Mouse (Mus musculus) limb, embryonic 10.5 days (tissue): ENCODE measurements around the gene Pax7. TPM values are rescaled to one million over a fixed set of nuclear protein-coding genes. Genes with fewer than 3 reads are reported as not detected.

ENCODE experiments used
- DNase-seq: peaks from one replicate; pipeline ENCODE4 v3.0.0-alpha.2; 2017; ENCODE audit warnings: low spot score
- H3K27ac ChIP-seq: fragments of 300-500 bp; sonication (generic); 2 replicates; pipeline ENCODE4 v1.5.1; 2016; ENCODE audit warnings: mild to moderate bottlenecking
- H3K27me3 ChIP-seq: fragments of 300-500 bp; sonication (generic); 2 replicates; pipeline ENCODE4 v1.6.1; 2016; ENCODE audit warnings: low read depth, mild to moderate bottlenecking; ENCODE audit not compliant: poor library complexity, severe bottlenecking
- H3K36me3 ChIP-seq: fragments of 300-500 bp; sonication (generic); 2 replicates; pipeline ENCODE4 v1.6.1; 2016; ENCODE audit warnings: mild to moderate bottlenecking, moderate library complexity
- H3K4me1 ChIP-seq: fragments of 300-500 bp; sonication (generic); 2 replicates; pipeline ENCODE4 v1.6.1; 2016
- H3K4me3 ChIP-seq: fragments of 300-500 bp; sonication (generic); 2 replicates; pipeline ENCODE4 v1.5.1; 2016; ENCODE audit warnings: mild to moderate bottlenecking, moderate library complexity
- H3K9me3 ChIP-seq: fragments of 300-500 bp; sonication (generic); replicated peaks from 2 replicates; pipeline ENCODE4 v1.6.1; 2016; ENCODE audit warnings: mild to moderate bottlenecking
- WGBS: fragments of 180-500 bp; shearing (Covaris S2); methylation state at CpG from one replicate; pipeline ENCODE4 v1.1.7; 2016; 5-methylcytosine and 5-hydroxymethylcytosine counted together
- polyA plus RNA-seq: library from polyadenylated mRNA; unstranded; fragments of >200 nt; fragmentation: Nextera tagmentation; extraction: Ambion mirVana; gene quantifications from 2 replicates; pipeline ENCODE4 v1.2.1, GENCODE M21; 2016

Pax7 gene
- polyA plus RNA-seq, 1 experiment from 2014 or later: 0.14 TPM

DNA sequence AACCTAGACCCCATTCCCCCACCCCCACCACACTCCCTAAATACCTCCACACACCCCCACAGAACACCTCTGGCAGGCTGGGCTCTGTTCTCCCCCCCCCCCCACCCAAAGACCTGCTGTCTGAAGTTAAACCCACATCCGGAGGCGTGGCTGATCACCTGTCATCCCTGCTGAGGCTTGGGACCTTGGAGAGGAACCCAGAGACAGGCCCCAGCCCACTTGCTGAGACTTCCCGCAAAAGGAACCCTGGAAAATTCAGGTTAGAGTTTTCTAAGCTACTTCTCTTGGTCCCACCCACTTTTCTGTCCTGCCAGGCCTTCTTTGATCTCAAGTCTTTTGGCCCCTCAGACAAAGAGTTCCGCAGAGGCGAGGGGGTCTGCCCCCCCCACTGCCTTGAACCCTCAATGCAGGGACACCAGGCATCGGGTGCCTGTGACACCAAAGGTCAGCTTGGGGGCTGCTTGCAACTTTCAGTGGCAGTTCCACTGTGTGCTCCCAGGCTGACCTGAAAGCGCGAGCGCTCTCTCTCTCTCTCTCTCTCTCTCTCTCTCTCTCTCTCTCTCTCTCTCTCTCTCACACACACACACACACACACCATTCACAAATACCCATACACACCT is 13.8 kb downstream of the Pax7 start:
- Histone ChIP-seq H3K9me3 (no peaks in the 10 kb centered on the region), H3K4me1 (peaks cover 60% of the 10 kb centered on the region), H3K27ac (no peak overlapping the region), H3K36me3 (no peaks in the 10 kb centered on the region), H3K4me3 (no peak overlapping the region), H3K27me3 (peaks cover 99% of the 10 kb centered on the region)
- WGBS: 1% methylated on average over 9 of the region's 9 CpGs
- no peak for DNase-seq

DNA sequence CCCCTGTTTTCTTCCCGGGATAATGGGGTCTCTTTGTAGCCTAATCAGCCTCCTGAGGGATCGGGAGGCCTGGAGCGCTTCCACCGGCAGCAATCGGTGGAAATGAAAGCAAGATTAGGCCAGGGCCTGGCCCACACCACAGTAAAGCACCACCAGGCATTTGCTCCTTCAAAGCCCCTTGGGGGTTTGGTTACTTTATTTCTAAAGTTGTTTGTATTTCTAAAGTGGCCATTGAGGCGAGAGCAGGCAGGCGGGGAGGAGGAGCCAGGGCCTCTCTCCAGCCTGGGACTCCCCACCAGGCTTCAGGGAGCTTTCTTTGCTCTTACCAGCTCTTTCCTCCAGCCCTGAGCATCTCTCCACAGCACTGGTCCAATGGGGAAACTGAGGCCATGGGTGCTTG is 15.2 kb downstream of the Pax7 start:
- no peaks in the 10 kb centered on the region for H3K36me3 ChIP-seq
- peaks cover 99% of the 10 kb centered on the region for H3K27me3 ChIP-seq
- no peaks in the 10 kb centered on the region for H3K9me3 ChIP-seq
- no peak overlapping the region for H3K4me3 ChIP-seq
- peak; percentile 38 for DNase-seq
- peaks cover 54% of the 10 kb centered on the region for H3K4me1 ChIP-seq
- 3% methylated on average over 7 of the region's 7 CpGs for WGBS
- H3K27ac ChIP-seq: no peak overlapping the region

DNA sequence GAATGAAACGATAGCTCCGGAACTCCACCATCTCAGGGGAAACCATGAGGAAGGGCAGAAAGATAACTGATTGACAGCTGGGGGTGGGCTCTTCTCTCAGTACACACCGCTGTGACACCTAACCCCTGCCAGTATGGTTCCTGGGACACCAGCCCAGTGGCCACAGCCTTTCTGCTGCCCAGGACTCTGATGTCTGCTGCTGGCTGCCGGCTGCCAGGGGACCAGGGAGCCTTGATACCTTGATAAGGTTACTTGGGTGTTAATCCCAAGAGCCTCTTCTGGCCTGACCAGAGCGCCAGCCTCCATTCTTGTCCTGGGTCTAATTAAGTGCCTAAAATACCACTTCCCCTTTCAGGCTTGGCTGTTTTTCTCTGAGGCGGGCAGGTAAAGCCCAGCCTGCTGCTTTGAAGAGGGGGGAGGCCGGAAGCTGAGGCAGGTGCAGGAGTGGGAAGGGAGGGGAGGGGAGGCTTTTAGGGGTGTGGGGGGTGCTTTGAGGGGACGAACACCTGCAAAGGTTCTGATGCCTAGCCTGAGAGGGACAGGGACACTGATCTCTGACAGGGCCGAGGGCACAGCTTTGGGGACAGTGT is 19.9 kb downstream of the Pax7 start:
- Histone ChIP-seq H3K9me3 (no peaks in the 10 kb centered on the region), H3K4me3 (no peak overlapping the region), H3K27me3 (peaks cover 99% of the 10 kb centered on the region), H3K27ac (no peak overlapping the region), H3K36me3 (no peaks in the 10 kb centered on the region), H3K4me1 (peaks cover 53% of the 10 kb centered on the region)
- DNase-seq: no peak
- WGBS: 12% methylated on average over 9 of the region's 9 CpGs

DNA sequence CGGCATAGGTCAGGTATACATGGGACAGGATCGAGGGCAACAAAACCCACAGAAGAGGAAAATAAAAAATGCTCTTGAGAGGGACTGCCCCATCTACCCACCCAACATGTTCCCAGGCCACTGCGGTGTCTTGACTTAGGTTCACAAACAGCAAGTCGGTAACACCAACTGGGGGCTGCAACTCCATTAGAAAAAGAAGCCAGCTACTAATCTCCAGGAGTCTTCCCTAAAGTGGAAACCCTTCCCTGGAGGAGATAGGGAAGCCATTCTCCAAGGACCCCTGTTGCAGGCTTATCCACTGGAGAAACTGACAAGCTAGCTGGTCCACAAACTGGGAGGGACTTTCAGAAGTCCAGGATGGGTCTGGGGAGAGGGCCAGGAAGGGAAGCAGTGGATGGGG is 21.4 kb downstream of the Pax7 start:
- DNase-seq: no peak
- no peak overlapping the region for H3K4me3 ChIP-seq
- peaks cover 99% of the 10 kb centered on the region for H3K27me3 ChIP-seq
- WGBS: 60% methylated on average over 4 of the region's 4 CpGs
- no peaks in the 10 kb centered on the region for H3K36me3 ChIP-seq
- H3K9me3 ChIP-seq: no peaks in the 10 kb centered on the region
- peaks cover 49% of the 10 kb centered on the region for H3K4me1 ChIP-seq
- H3K27ac ChIP-seq: no peak overlapping the region

DNA sequence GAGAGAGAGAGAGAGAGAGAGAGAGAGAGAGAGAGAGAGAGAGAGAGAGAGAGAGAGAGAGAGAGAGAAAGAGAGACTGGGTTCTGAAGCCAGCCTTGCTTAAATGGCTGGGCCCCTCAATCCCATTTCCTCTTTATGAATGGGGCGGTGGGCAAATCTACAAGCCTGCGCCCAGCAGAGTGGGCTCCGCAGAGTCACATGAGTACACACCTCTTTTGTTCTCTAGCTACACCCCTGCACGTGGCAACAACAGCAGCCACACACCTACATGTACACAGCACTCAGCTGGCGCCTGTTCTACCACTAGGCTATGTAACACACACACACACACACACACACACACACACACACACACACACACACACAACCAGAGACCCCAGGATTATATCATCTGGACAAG is 21.9 kb downstream of the Pax7 start:
- H3K9me3 ChIP-seq: no peaks in the 10 kb centered on the region
- 43% methylated on average over 5 of the region's 5 CpGs for WGBS
- H3K4me1 ChIP-seq: peaks cover 51% of the 10 kb centered on the region
- H3K27me3 ChIP-seq: peaks cover 99% of the 10 kb centered on the region
- no peak overlapping the region for H3K4me3 ChIP-seq
- no peaks in the 10 kb centered on the region for H3K36me3 ChIP-seq
- DNase-seq: no peak
- H3K27ac ChIP-seq: peak overlapping the region; percentile 67; the same call in 1 of the 2 replicates

DNA sequence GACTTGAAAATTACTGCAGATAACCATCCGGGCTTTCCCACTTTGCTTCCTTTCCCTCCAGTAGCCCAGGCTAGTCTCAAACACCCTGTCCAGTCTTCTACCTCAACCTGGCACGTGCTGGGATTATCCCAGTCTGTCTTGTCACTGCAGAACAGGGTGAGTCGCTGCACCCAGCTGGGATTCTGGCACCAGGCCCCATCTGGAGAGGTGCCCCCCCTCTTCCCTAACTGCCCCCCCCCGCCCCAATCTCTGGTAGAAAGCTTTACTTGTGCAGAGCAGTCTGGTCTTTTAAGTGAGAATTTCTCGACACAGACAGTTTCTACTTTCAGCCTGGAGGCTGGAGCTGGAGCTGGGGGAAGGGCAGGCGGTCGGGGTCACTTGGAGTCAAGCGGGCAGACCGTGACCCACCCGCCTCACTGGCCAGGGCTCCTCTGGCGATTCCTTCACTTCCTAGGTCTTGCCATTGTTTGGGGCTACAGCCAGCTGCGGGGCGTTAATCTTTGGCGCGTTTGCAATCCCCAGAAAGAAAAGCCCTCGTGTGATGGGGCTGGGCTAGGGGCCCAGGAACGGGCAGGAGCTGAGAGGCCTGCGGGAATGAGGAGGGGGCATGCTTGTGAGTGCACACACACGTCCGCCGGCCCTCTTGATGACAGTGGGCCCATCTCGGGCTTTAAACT is 22.4 kb downstream of the Pax7 start:
- H3K27me3 ChIP-seq: peaks cover 99% of the 10 kb centered on the region
- 5% methylated on average over 22 of the region's 22 CpGs for WGBS
- peaks cover 51% of the 10 kb centered on the region for H3K4me1 ChIP-seq
- peak overlapping the region; percentile 25; the same call in 1 of the 2 replicates for H3K4me3 ChIP-seq
- DNase-seq: peak; percentile 61
- H3K27ac ChIP-seq: peak overlapping the region; percentile 67
- H3K9me3 ChIP-seq: no peaks in the 10 kb centered on the region
- no peaks in the 10 kb centered on the region for H3K36me3 ChIP-seq

DNA sequence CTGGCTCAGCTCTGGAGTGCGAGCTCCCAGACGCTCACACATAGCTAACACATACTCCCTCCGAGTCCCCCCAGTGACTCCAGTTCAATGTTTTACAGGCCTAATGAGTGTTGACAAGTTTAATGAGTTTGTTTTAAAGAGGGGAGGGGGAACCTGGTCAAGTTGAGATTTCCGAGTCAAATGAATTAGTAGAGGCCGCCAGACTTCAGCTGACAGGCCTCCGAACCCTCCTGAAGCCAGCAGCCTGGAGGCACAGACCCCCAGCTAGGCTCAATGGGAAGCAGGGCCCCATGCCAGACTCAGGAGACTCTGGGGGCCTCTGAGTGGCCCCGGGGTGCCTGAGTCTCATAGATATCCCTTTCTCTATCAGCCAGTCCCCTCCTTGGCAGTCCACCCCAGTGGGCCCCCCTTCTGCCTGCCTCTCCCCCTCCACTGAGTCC is 23.9 kb downstream of the Pax7 start:
- Histone ChIP-seq H3K27me3 (peaks cover 100% of the 10 kb centered on the region), H3K4me1 (peaks cover 64% of the 10 kb centered on the region), H3K4me3 (no peak overlapping the region), H3K9me3 (no peaks in the 10 kb centered on the region), H3K27ac (no peak overlapping the region), H3K36me3 (no peaks in the 10 kb centered on the region)
- 7% methylated on average over 7 of the region's 7 CpGs for WGBS
- no peak for DNase-seq

DNA sequence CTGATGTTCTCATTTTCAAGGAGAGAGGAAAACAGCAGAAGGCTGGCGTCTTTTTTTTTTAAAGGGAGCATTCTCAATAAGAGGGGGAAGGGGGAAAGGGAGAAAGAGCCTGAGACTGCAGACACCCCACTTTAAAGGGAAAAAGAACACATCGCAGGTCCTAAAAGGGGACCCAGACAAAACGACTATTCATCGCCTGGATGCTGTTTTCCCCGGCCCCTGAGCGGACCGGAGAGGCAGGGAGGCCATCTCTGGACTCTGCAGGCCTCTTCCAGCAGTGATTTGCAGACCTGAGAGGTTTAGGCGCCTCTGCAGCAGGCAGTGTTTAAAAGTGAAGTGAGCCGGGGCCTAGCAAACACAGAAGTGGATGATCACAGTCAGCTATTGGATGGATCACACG is 25.5 kb downstream of the Pax7 start:
- Histone ChIP-seq H3K27me3 (peaks cover 100% of the 10 kb centered on the region), H3K4me1 (peaks cover 60% of the 10 kb centered on the region), H3K4me3 (no peak overlapping the region), H3K36me3 (no peaks in the 10 kb centered on the region), H3K27ac (no peak overlapping the region), H3K9me3 (no peaks in the 10 kb centered on the region)
- WGBS: 17% methylated on average over 10 of the region's 10 CpGs
- no peak for DNase-seq

DNA sequence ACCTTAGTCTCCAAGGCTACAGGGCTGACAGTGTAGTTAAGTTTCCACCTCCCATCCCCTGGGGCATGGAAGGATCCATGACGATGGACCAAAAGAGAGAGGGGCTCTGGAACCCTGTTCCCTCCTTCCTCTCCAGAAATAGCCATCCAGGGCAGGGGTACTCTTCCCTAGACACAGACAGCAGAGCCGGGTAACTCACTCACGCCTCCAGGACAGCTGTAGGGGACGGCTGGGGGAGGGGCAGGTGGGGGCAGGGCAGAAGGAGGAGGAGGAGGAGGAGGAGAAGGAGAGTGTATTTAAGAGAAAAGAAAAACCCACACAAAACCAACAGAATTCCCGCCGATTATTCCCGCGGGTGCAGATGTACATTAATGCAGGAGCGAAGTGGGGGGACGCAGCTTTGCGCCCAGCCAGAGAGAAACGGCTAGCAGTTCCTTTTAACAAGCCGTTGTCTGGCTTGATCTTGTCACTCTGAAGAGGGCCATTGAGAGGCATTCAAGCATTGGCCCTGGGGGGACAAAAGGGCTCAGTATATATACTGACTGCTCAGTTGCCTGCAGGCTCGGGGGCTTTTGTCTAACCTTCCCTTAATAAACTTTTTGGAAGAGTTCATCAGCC is 26.0 kb downstream of the Pax7 start:
- Histone ChIP-seq H3K27ac (no peak overlapping the region), H3K36me3 (no peaks in the 10 kb centered on the region)

DNA sequence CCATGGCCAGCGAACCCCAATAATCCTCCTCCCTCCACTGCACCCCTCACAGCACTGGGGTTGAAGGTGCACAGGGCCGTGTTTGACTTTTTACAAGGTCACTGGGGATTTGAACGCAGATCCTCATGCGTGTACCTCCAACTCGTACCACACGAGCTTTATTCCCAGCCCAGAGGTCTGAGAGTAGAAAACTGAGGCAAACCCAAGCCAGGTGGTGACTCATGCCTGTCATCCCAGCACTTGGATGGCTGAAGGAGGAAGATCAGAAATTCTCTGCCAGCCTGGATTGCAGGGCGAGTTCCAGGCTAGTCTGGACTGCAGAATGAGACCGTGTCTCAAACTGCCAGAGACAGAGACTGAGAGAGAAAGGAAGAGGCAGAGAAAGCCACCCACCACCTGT is 28.4 kb downstream of the Pax7 start:
- WGBS: 80% methylated on average over 8 of the region's 8 CpGs
- Histone ChIP-seq H3K4me1 (peaks cover 50% of the 10 kb centered on the region), H3K27me3 (peaks cover 100% of the 10 kb centered on the region), H3K9me3 (no peaks in the 10 kb centered on the region), H3K4me3 (no peak overlapping the region), H3K36me3 (no peaks in the 10 kb centered on the region), H3K27ac (no peak overlapping the region)
- no peak for DNase-seq

More for the DNA sequence above, 26.0 kb downstream of the Pax7 start:
- Histone ChIP-seq H3K9me3 (no peaks in the 10 kb centered on the region), H3K4me1 (peaks cover 60% of the 10 kb centered on the region), H3K4me3 (no peak overlapping the region), H3K27me3 (peaks cover 100% of the 10 kb centered on the region)
- no peak for DNase-seq
- WGBS: 9% methylated on average over 14 of the region's 14 CpGs

DNA sequence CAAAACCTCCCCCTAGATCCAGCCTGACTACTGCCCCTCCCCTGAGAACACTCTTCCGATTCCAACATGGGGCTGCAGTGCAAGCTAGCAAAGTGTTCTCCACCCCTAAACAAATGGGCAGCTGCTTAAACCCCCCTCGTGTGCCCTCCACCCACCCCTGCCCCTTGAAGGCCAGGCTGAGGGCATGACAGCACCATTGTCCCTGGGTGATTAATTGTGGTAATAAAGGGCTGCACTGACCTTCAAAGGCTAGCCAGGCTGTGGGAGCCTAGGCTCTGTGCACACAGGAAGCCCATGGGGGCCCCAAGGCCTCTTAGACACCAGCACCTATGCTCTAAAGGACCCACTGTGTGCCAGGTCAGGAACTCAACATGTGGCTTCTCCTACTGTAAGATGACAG is 29.3 kb downstream of the Pax7 start:
- no peak overlapping the region for H3K27ac ChIP-seq
- no peaks in the 10 kb centered on the region for H3K36me3 ChIP-seq
- peaks cover 40% of the 10 kb centered on the region for H3K4me1 ChIP-seq
- peaks cover 100% of the 10 kb centered on the region for H3K27me3 ChIP-seq
- DNase-seq: no peak
- H3K4me3 ChIP-seq: no peak overlapping the region
- WGBS: 4% methylated on average over 2 of the region's 2 CpGs
- H3K9me3 ChIP-seq: no peaks in the 10 kb centered on the region

DNA sequence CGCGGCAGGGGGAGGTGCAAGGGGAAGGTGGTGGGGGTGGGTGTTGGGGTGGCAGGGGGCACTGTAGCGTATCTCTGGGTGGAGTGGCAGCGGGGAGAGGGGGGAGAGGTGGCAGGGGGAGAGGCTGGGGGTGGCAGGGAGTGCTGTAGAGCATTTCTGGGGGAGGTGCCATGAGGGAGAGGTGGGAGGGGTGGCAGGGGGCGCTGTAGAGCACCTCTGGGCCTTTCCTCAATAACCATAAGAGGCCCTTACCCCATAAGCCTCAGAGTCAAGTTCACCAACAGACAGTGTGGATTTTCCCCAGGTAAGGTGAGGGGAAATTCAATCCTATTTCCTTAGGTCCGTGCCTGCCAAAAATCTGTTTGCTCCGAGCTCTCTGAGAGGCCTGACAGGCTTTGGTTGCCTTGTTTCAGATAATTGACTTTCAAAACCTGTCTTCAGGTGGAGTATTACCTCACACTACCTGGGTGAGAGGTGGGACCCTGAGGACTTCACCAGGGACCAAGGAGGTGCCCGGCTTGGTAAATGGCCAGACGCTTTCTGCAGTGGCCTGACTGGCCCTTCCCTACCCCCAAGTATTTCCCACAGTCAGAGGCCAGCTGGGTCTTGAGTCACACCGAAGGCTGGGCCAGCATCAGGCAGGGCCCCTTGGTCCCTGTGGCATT is 33.8 kb downstream of the Pax7 start:
- H3K27me3 ChIP-seq: peaks cover 100% of the 10 kb centered on the region
- H3K9me3 ChIP-seq: no peaks in the 10 kb centered on the region
- H3K36me3 ChIP-seq: no peaks in the 10 kb centered on the region
- peaks cover 29% of the 10 kb centered on the region for H3K4me1 ChIP-seq
- H3K27ac ChIP-seq: no peak overlapping the region
- 74% methylated on average over 10 of the region's 10 CpGs for whole genome bisulfite sequencing
- H3K4me3 ChIP-seq: no peak overlapping the region
- no peak for DNase-seq
